Mouse (Mus musculus) lung, postnatal 0 days (tissue): ENCODE results near the gene Odr4.

Experiments used
- CTCF ChIP-seq: IDR thresholded peaks from 2 replicates; pipeline ENCODE4 v1.5.1; 2016; ENCODE audit warnings: antibody characterized with exemption, mild to moderate bottlenecking
- EP300 ChIP-seq: IDR thresholded peaks from 2 replicates; pipeline ENCODE4 v1.6.1; 2016; ENCODE audit warnings: antibody characterized with exemption, mild to moderate bottlenecking, control low read depth

GRCm38 (mm10) chr1:150409996-150410395 is 17.1 kb upstream of the Odr4 start:
- TF ChIP-seq CTCF (no peak), EP300 (no peak)
